Mouse (Mus musculus) liver, postnatal 0 days (tissue): Measurements from ENCODE around the gene AC129217.1. TPM values are rescaled to one million over a fixed set of nuclear protein-coding genes. Genes with fewer than 3 reads are reported as not detected.

ENCODE experiments used
- ATAC-seq: fragments of 200-750 bp; cut with Nextera tagmentation; 2 replicates; pipeline ENCODE4 v1.8.0; 2017; ENCODE audit warnings: mild to moderate bottlenecking, moderate library complexity
- DNase-seq: peaks from one replicate; pipeline ENCODE4 v3.0.0-alpha.2; 2016
- H3K27ac ChIP-seq: fragments of 300-500 bp; sonication (generic); 2 replicates; pipeline ENCODE4 v1.5.1; 2014; ENCODE audit warnings: antibody characterized with exemption, moderate library complexity, mild to moderate bottlenecking, low read depth
- H3K27me3 ChIP-seq: fragments of 300-500 bp; sonication (generic); 2 replicates; pipeline ENCODE4 v1.6.1; 2014; ENCODE audit warnings: low read length, control low read depth, mixed read lengths; ENCODE audit not compliant: insufficient read depth
- H3K36me3 ChIP-seq: fragments of 300-500 bp; sonication (generic); replicated peaks from 2 replicates; pipeline ENCODE4 v1.6.1; 2014; ENCODE audit warnings: mild to moderate bottlenecking, control low read depth, low read length, moderate library complexity, mixed read lengths; ENCODE audit not compliant: insufficient read depth
- H3K4me1 ChIP-seq: fragments of 300-500 bp; sonication (generic); 2 replicates; pipeline ENCODE4 v1.6.1; 2014; ENCODE audit warnings: antibody characterized with exemption, mild to moderate bottlenecking, control low read depth; ENCODE audit not compliant: insufficient read depth
- H3K4me2 ChIP-seq: fragments of 300-500 bp; sonication (generic); 2 replicates; pipeline ENCODE4 v1.6.1; 2014; ENCODE audit warnings: low read depth, mild to moderate bottlenecking, low read length, moderate library complexity, mixed read lengths
- H3K4me3 ChIP-seq: fragments of 300-500 bp; sonication (generic); 2 replicates; pipeline ENCODE4 v1.5.1; 2014; ENCODE audit warnings: low read depth, low read length
- H3K9ac ChIP-seq: fragments of 300-500 bp; sonication (generic); replicated peaks from 2 replicates; pipeline ENCODE4 v1.6.1; 2014; ENCODE audit warnings: mild to moderate bottlenecking, moderate library complexity
- H3K9me3 ChIP-seq: fragments of 300-500 bp; sonication (generic); 2 replicates; pipeline ENCODE4 v1.6.1; 2016; ENCODE audit warnings: mild to moderate bottlenecking, control low read depth, low read length, mixed read lengths
- CTCF ChIP-seq: sonication (generic); IDR thresholded peaks from 2 replicates; pipeline ENCODE4 v1.5.1; 2016; ENCODE audit warnings: antibody characterized with exemption, low read depth
- EP300 ChIP-seq: IDR thresholded peaks from 2 replicates; pipeline ENCODE4 v1.6.1; 2016; ENCODE audit warnings: antibody characterized with exemption, low read depth, mild to moderate bottlenecking
- WGBS: fragments of 180-500 bp; shearing (Covaris S2); extraction: QIAGEN DNeasy Blood & Tissue Kit; methylation state at CpG from one replicate; pipeline ENCODE4 v1.1.7; 2014; ENCODE audit not compliant: insufficient replicate concordance; 5-methylcytosine and 5-hydroxymethylcytosine counted together
- polyA plus RNA-seq: library from polyadenylated mRNA; unstranded; fragments of >200 nt; fragmentation: Nextera tagmentation; extraction: Ambion mirVana; gene quantifications from 2 replicates; pipeline ENCODE4 v1.2.1, GENCODE M21; 2015

AC129217.1 gene
- polyA plus RNA-seq, 1 experiment from 2014 or later, result not detected

DNA sequence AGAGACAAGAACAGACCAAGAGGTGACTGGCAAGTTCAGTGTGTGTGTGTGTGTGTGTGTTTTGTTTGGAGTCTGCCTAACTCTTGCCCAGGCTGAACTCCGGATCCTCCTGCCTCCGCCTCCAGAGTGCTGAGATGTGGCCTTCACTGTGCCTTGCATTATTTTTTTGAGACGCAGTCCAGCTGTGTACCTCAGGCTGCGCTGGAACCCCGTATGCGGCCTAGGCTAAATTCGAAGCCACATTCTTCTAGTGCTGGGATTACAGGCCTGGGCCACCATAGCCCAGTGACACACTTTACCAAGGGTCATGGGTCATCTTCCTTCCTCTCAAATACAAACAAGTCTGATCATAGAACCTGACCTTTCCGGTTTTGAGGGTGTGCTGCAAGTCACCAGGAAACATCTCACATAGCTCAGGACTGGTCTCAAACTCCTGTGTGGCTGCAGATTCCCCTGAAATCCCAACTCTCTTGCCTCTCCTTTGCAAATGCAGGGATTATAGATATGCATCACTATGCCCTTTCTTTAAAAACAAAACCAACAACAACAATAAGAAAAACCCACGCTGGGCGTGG lies 42.8 kb downstream of the AC129217.1 start:
- 60% methylated on average over 10 of the region's 10 CpGs for WGBS
- peaks cover 34% of the 10 kb centered on the region for H3K36me3 ChIP-seq
- H3K9me3 ChIP-seq, result no peaks in the 10 kb centered on the region
- peak overlapping the region; percentile 94 for H3K27ac ChIP-seq
- H3K4me3 ChIP-seq, result peak overlapping the region; percentile 96
- H3K4me1 ChIP-seq, result peaks cover 11% of the 10 kb centered on the region; the same call in 1 of the 2 replicates
- no peaks in the 10 kb centered on the region for H3K27me3 ChIP-seq
- H3K4me2 ChIP-seq, result peak overlapping the region; percentile 77
- no peak for TF ChIP-seq CTCF
- TF ChIP-seq EP300, result no peak
- H3K9ac ChIP-seq, result peak overlapping the region; percentile 98
- no peak for ATAC-seq
- DNase-seq, result peak; percentile 33

- peaks cover 16% of the 10 kb centered on the region for H3K4me1 ChIP-seq
- TF ChIP-seq CTCF (no peak), EP300 (no peak)
- H3K9ac ChIP-seq, result no peak overlapping the region
- WGBS, result 89% methylated on average over 7 of the region's 7 CpGs
- no peaks in the 10 kb centered on the region for H3K9me3 ChIP-seq
- H3K4me2 ChIP-seq, result no peak overlapping the region
- H3K36me3 ChIP-seq, result peaks cover 34% of the 10 kb centered on the region
- no peaks in the 10 kb centered on the region for H3K27me3 ChIP-seq
- ATAC-seq (no peak), DNase-seq (no peak)
- H3K4me3 ChIP-seq, result no peak overlapping the region
- no peak overlapping the region for H3K27ac ChIP-seq
Observed at GRCm38 (mm10) chr19:8875031-8875430, 45.5 kb downstream of the AC129217.1 start.

GRCm38 (mm10) chr19:8880311-8881033 lies 50.9 kb downstream of the AC129217.1 start, which contains the start of gene Uqcc3:
Gene Uqcc3 (minus strand): TSS chr19:8880923.
- WGBS, result under 1% methylated on average over 42 of the region's 42 CpGs
- Histone ChIP-seq H3K27ac (peak within 1 kb of the TSS; percentile 89), H3K9ac (peak within 1 kb of the TSS; percentile 88), H3K27me3 (no peaks in the 10 kb centered on the region), H3K9me3 (no peaks in the 10 kb centered on the region), H3K4me3 (peak within 1 kb of the TSS; percentile 94), H3K4me1 (peaks cover 10% of the 10 kb centered on the region), H3K4me2 (peak within 1 kb of the TSS; percentile 98), H3K36me3 (peaks cover 15% of the 10 kb centered on the region)
- peak; percentile 98 for ATAC-seq
- TF ChIP-seq CTCF, result no peak
- no peak for TF ChIP-seq EP300
- peak; percentile 89 for DNase-seq

GRCm38 (mm10) chr19:8881034-8881392 lies 51.4 kb downstream of the AC129217.1 start:
- peaks cover 10% of the 10 kb centered on the region for H3K4me1 ChIP-seq
- H3K4me3 ChIP-seq, result peak overlapping the region; percentile 94
- no peak overlapping the region for H3K27ac ChIP-seq
- H3K9ac ChIP-seq, result peak overlapping the region; percentile 53
- ATAC-seq (no peak; the same call in 1 of the 2 replicates), DNase-seq (no peak)
- no peak for TF ChIP-seq CTCF
- no peak for TF ChIP-seq EP300
- no peaks in the 10 kb centered on the region for H3K9me3 ChIP-seq
- peaks cover 11% of the 10 kb centered on the region for H3K36me3 ChIP-seq
- 8% methylated on average over 3 of the region's 3 CpGs for WGBS
- peak overlapping the region; percentile 98 for H3K4me2 ChIP-seq
- no peaks in the 10 kb centered on the region for H3K27me3 ChIP-seq

DNA sequence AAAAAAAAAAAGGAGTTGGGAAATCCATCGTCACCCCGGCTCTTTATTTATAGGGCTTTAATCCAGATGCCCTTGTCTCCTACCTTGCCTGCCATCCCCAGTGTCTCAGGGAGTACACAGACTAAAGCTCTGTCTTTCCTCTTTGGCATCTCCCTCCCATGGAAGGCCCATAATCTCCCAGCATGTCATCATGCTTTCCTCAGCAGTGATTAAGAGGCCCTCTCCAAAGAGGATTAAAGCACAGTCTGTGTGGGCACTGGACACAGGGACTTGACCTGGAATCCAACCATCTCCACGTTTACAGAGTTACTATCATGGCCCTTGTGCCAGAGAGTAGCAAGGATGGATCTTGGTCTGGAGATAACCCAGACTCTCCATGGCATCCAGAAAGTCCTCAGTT lies 54.0 kb downstream of the AC129217.1 start, which contains the start of the genes Lbhd1 and Gm49403:
Lbhd1 (plus strand) TSS at position 117 of the 400 bp plus-strand sequence.
Gm49403 (plus strand) TSS at position 315 of the 400 bp plus-strand sequence.
- no peak for TF ChIP-seq EP300
- TF ChIP-seq CTCF, result no peak
- no peak within 1 kb of the TSS for H3K4me2 ChIP-seq
- peaks cover 18% of the 10 kb centered on the region for H3K4me1 ChIP-seq
- DNase-seq (no peak), ATAC-seq (no peak)
- H3K36me3 ChIP-seq, result no peaks in the 10 kb centered on the region
- H3K9ac ChIP-seq, result no peak within 1 kb of the TSS
- 79% methylated on average over 3 of the region's 3 CpGs for WGBS
- H3K4me3 ChIP-seq, result no peak within 1 kb of the TSS
- no peak within 1 kb of the TSS for H3K27ac ChIP-seq
- H3K9me3 ChIP-seq, result no peaks in the 10 kb centered on the region
- H3K27me3 ChIP-seq, result no peaks in the 10 kb centered on the region

GRCm38 (mm10) chr19:8886916-8887584 lies 57.5 kb downstream of the AC129217.1 start:
- Histone ChIP-seq H3K4me1 (peaks cover 15% of the 10 kb centered on the region), H3K27me3 (no peaks in the 10 kb centered on the region), H3K4me3 (no peak overlapping the region), H3K9me3 (no peaks in the 10 kb centered on the region), H3K9ac (no peak overlapping the region), H3K4me2 (peak overlapping the region; percentile 70), H3K27ac (peak overlapping the region; percentile 79; the same call in 1 of the 2 replicates), H3K36me3 (peaks cover 10% of the 10 kb centered on the region; the same call in 1 of the 2 replicates)
- no peak for DNase-seq
- WGBS, result 56% methylated on average over 1 of the region's 1 CpGs
- no peak for ATAC-seq
- TF ChIP-seq CTCF (no peak), EP300 (no peak)
